Mouse (Mus musculus) small intestine, adult 2 months (tissue): ENCODE measurements around the gene Csf2rb2. TPM values are rescaled to one million over a fixed set of nuclear protein-coding genes. Genes with fewer than 3 reads are reported as not detected.
"Not testable (repeated sequence)": the region's sequence is repeated elsewhere in the genome, so short reads cannot be mapped to it uniquely, and the experiment has no call there.

ENCODE experiments used
- H3K27ac ChIP-seq: fragments of 200-500 bp; 2 replicates; pipeline ENCODE4 v1.5.1; 2012; ENCODE audit warnings: low read depth, low read length, control low read depth, inconsistent platforms; ENCODE audit not compliant: insufficient read depth
- H3K27me3 ChIP-seq: fragments of 200-500 bp; 2 replicates; pipeline ENCODE4 v1.6.1; 2012; ENCODE audit warnings: mild to moderate bottlenecking, moderate library complexity, low read length, inconsistent platforms; ENCODE audit not compliant: control insufficient read depth, insufficient read depth
- H3K36me3 ChIP-seq: fragments of 200-500 bp; 2 replicates; pipeline ENCODE4 v1.6.1; 2012; ENCODE audit warnings: mild to moderate bottlenecking, low read length, control low read depth, inconsistent platforms; ENCODE audit not compliant: control insufficient read depth, insufficient read depth
- H3K4me1 ChIP-seq: fragments of 200-500 bp; 2 replicates; pipeline ENCODE4 v1.6.1; 2012; ENCODE audit warnings: low read length, inconsistent platforms, mixed read lengths; ENCODE audit not compliant: control insufficient read depth, insufficient read depth, insufficient read length
- H3K4me3 ChIP-seq: fragments of 200-500 bp; 2 replicates; pipeline ENCODE4 v1.5.1; 2012; ENCODE audit warnings: low read depth, mild to moderate bottlenecking, control low read depth, inconsistent platforms, low read length, moderate library complexity
- CTCF ChIP-seq: fragments of 200-500 bp; IDR thresholded peaks from 2 replicates; pipeline ENCODE4 v1.5.1; 2012; ENCODE audit warnings: low read depth, mild to moderate bottlenecking, control low read depth, inconsistent platforms, low read length, moderate library complexity, mixed read lengths; ENCODE audit not compliant: insufficient replicate concordance, insufficient read length; ENCODE audit errors: extremely low read depth
- POLR2A ChIP-seq: fragments of 200-500 bp; IDR thresholded peaks from 2 replicates; pipeline ENCODE4 v1.6.1; 2012; ENCODE audit warnings: low read depth, mild to moderate bottlenecking, control low read depth, inconsistent platforms, low read length, moderate library complexity
- WGBS: fragments of 180-500 bp; shearing (Covaris S2); methylation state at CpG from one replicate; pipeline ENCODE4 v1.1.7; 2018; 5-methylcytosine and 5-hydroxymethylcytosine counted together
- polyA plus RNA-seq: library from polyadenylated mRNA; depleted of rRNA; stranded (reverse); fragments of >200 nt; gene quantifications from 2 replicates; pipeline ENCODE4 v1.2.3, GENCODE M21; 2012

Gene Csf2rb2
- polyA plus RNA-seq, 1 experiment, result 3.5 TPM

DNA sequence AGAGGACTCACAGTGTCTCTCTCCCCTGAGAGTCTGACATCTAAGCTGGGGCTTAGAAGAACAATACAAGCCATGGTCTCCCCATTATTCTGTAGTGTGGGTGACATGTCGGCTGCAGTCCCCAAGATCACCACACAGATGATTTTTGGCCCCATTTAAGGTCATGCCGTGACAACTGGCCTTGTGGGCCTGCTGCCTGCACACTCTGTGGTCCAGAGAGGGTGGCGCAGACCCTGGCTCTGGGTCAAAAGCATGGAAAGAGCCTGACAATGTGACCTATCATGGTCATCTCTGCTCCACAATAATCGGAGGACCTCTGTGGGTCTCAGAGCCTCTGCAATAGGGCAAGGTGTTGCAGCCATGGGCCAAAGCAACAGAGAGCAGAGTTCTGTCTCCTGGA is 11.8 kb downstream of the Csf2rb2 start:
- no peaks in the 10 kb centered on the region for H3K36me3 ChIP-seq
- H3K4me3 ChIP-seq, result no peak overlapping the region
- TF ChIP-seq POLR2A (no peak), CTCF (no peak)
- 72% methylated on average over 4 of the region's 4 CpGs for WGBS
- H3K27ac ChIP-seq, result no peak overlapping the region
- no peaks in the 10 kb centered on the region for H3K27me3 ChIP-seq
- H3K4me1 ChIP-seq, result no peaks in the 10 kb centered on the region

DNA sequence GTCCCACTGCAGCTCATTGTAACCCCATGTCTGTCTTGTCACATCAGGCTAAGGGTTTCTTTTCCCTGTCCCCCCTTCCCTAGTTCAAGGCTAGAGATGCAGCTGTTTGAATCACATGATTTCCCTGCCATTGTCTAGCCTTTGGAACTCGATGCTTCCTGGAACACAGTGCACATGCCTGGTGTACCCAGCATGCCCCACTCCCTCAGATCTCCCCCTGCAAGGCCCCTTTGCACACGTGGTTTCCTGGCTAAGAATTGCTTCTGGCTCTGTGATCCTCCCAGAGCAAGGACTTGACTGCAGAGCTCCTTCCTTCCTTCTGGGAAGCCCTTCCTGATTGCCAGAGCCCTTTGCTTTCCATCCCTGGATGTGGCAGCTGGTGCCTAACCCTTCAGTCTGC is 12.3 kb downstream of the Csf2rb2 start:
- H3K27ac ChIP-seq, H3K27me3 ChIP-seq, H3K36me3 ChIP-seq, H3K4me1 ChIP-seq, H3K4me3 ChIP-seq: not testable (repeated sequence)
- 6% methylated on average over 2 of the region's 2 CpGs for WGBS

DNA sequence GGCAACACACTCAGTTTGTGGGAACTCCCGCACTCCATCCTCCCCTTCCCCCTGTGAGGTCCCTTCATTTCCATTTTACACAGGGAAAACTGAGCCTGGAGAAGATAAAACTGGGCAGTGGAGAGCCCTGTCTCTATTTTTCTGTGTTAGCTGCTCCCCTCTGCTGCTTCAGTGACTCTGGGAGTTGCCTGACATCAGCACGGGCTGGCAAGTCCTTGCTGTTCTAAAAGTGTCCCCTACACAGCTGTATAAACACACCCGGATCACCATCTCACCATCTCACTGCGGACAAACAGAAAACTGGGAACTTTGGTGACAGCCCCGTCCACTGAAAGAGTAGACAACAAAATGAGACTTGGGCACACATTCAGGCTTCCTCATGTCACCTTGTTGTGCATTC is 15.7 kb downstream of the Csf2rb2 start:
- H3K36me3 ChIP-seq, H3K27ac ChIP-seq, H3K4me3 ChIP-seq, H3K4me1 ChIP-seq, H3K27me3 ChIP-seq: not testable (repeated sequence)
- WGBS, result 55% methylated on average over 5 of the region's 5 CpGs

DNA sequence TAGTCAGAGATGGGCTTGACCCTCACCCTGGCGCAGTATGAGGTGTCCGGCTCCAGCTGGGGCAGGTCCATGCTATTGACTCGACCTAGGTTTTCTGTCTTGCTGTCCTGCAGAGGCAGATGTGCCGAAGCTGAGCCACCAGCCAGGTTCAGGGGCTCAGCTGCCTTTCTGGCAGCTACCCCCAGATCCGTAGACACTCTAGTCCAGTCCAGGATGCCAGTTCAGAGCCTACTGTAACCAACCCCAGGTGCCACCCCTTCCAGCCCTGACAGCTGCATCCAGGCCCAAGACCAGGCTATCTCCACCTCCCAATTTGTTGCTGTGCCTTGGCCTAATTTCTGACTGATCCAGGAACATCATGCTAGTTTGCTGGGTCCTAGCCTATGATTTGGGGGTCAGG is 17.6 kb downstream of the Csf2rb2 start:
- TF ChIP-seq CTCF, result no peak
- no peak for TF ChIP-seq POLR2A
- WGBS, result 78% methylated on average over 5 of the region's 5 CpGs

DNA sequence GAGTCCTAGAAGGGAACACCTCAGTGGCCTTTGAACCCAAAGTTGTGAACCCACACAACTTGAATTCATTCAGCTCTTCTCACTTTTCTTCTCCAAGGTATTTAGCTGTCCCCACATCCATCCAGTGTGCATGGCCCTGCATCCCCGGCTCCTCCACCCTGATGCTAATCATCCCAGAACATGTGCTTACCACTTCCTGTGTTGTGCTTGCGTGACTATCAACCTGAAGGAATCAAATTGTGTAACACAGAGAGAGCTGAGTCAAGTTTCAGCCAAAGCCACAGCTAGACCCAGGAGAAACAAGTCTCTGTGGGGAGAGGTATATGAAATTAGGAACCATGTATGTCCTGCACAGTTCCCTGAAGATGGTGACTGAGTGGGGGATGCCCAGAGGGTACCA is 27.2 kb downstream of the Csf2rb2 start:
- Histone ChIP-seq H3K36me3 (no peaks in the 10 kb centered on the region), H3K4me3 (no peak overlapping the region), H3K27ac (no peak overlapping the region), H3K27me3 (no peaks in the 10 kb centered on the region), H3K4me1 (no peaks in the 10 kb centered on the region)
- WGBS, result 68% methylated on average over 2 of the region's 2 CpGs
- no peak for TF ChIP-seq CTCF
- no peak for TF ChIP-seq POLR2A

More for the DNA sequence above, 17.6 kb downstream of the Csf2rb2 start:
- Histone ChIP-seq H3K4me3 (no peak overlapping the region), H3K36me3 (no peaks in the 10 kb centered on the region), H3K4me1 (no peaks in the 10 kb centered on the region), H3K27me3 (no peaks in the 10 kb centered on the region), H3K27ac (no peak overlapping the region)

DNA sequence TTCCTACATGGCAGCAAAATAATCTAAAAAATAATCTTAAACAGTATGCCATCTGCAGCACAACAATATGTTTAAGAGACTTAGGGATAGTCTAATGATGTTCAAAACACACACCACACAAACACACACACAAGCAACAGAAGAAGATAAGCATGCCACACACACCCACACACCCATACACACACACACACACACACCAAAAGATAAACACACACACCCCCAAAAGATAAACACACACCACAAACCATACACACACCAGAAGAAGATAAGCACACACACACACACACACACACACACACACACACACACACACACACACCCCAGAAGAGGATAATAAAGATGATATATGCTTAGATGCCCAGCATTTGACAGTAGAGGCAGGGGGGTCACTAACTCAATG is 34.3 kb downstream of the Csf2rb2 start:
- no peak overlapping the region for H3K27ac ChIP-seq
- no peaks in the 10 kb centered on the region for H3K36me3 ChIP-seq
- TF ChIP-seq POLR2A (no peak), CTCF (no peak)
- H3K27me3 ChIP-seq, result no peaks in the 10 kb centered on the region
- H3K4me3 ChIP-seq, result no peak overlapping the region
- H3K4me1 ChIP-seq, result no peaks in the 10 kb centered on the region

DNA sequence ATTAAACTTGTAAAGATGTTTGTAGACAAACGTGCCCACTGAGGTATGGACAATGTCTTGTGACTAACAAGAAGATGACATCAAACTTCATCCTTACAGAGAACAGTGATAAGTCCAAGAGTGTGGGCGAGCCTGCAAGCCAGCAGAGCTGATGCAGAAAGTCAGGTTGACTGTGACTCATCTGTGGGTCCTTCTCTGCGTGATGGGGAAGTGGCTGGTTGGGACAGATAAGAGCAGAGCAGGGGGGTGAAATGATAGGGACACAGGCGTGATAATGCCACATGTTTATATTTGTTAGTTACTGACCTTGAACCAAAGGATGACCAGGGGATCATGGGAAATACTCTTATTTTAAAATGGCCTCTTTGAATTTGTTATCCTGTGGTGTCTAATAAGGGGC is 37.7 kb downstream of the Csf2rb2 start:
- TF ChIP-seq POLR2A (no peak), CTCF (no peak)
- WGBS, result 32% methylated on average over 4 of the region's 4 CpGs

DNA sequence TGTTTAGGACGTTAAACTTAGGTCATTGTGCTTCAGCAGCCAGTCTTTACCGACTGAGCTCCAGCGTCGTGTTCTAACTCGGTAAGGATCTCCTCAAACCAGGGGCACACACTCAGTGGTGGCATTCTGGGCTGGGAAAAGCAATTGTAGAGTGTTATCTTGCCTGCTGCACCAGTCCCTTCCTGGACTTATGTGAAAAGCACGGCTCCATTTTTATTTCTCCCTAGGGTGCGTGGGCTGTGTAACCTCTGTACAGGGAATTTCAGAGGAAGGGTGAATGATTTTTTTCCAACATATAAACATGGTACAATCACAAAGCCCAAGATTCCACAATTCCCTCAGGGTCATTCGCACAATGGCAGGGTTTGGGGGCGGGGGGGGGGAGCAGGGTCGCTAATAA is 38.1 kb downstream of the Csf2rb2 start:
- no peaks in the 10 kb centered on the region for H3K4me1 ChIP-seq
- H3K4me3 ChIP-seq, result no peak overlapping the region
- no peaks in the 10 kb centered on the region for H3K36me3 ChIP-seq
- WGBS, result 77% methylated on average over 10 of the region's 10 CpGs
- TF ChIP-seq POLR2A (no peak), CTCF (no peak)
- H3K27me3 ChIP-seq, result no peaks in the 10 kb centered on the region
- no peak overlapping the region for H3K27ac ChIP-seq

More for the DNA sequence above, 37.7 kb downstream of the Csf2rb2 start:
- Histone ChIP-seq H3K4me1 (no peaks in the 10 kb centered on the region), H3K36me3 (no peaks in the 10 kb centered on the region), H3K27me3 (no peaks in the 10 kb centered on the region), H3K4me3 (no peak overlapping the region), H3K27ac (no peak overlapping the region)
